Mouse (Mus musculus) right cerebral cortex, postnatal 4 days (tissue): Measurements from ENCODE around the gene Tmem132b.
A peak's percentile ranks its signal among the peaks of the same experiment; 100 is the strongest.

ENCODE experiments used
- DNase-seq: peaks from one replicate; pipeline ENCODE4 v3.0.0-alpha.2; 2022

Tmem132b gene

GRCm38 (mm10) chr5:125680889-125681288 lies 149.3 kb downstream of the Tmem132b start:
- DNase-seq, result no peak

- DNase-seq, result no peak
These were observed 151.9 kb downstream of the Tmem132b start for GRCm38 (mm10) chr5:125683491-125683890.

GRCm38 (mm10) chr5:125685681-125686331 lies 154.2 kb downstream of the Tmem132b start:
- no peak for DNase-seq

GRCm38 (mm10) chr5:125692538-125692937 lies 161.0 kb downstream of the Tmem132b start:
- DNase-seq, result no peak

GRCm38 (mm10) chr5:125699395-125699794 lies 167.8 kb downstream of the Tmem132b start:
- DNase-seq, result no peak

GRCm38 (mm10) chr5:125700234-125700633 lies 168.7 kb downstream of the Tmem132b start:
- DNase-seq, result no peak

GRCm38 (mm10) chr5:125705379-125705778 lies 173.8 kb downstream of the Tmem132b start:
- peak; percentile 46 for DNase-seq

- DNase-seq, result peak; percentile 89
These were observed 177.6 kb downstream of the Tmem132b start for GRCm38 (mm10) chr5:125709160-125709559.

GRCm38 (mm10) chr5:125726815-125727214 lies 195.2 kb downstream of the Tmem132b start:
- DNase-seq, result peak; percentile 33

GRCm38 (mm10) chr5:125727436-125727835 lies 195.9 kb downstream of the Tmem132b start:
- no peak for DNase-seq

GRCm38 (mm10) chr5:125727936-125728335 lies 196.4 kb downstream of the Tmem132b start:
- DNase-seq, result no peak

- DNase-seq, result no peak
These were observed 196.9 kb downstream of the Tmem132b start for GRCm38 (mm10) chr5:125728521-125728920.

GRCm38 (mm10) chr5:125733806-125734205 lies 202.2 kb downstream of the Tmem132b start:
- DNase-seq, result no peak

GRCm38 (mm10) chr5:125737105-125737504 lies 205.5 kb downstream of the Tmem132b start:
- no peak for DNase-seq

- DNase-seq, result no peak
These were observed 211.9 kb downstream of the Tmem132b start for GRCm38 (mm10) chr5:125743503-125743902.

GRCm38 (mm10) chr5:125745727-125746126 lies 214.2 kb downstream of the Tmem132b start:
- DNase-seq, result peak; percentile 61

- no peak for DNase-seq
These were observed 219.9 kb downstream of the Tmem132b start for GRCm38 (mm10) chr5:125751481-125751880.

- DNase-seq, result no peak
These were observed 221.0 kb downstream of the Tmem132b start for GRCm38 (mm10) chr5:125752546-125752945.

- no peak for DNase-seq
These were observed 225.5 kb downstream of the Tmem132b start for GRCm38 (mm10) chr5:125756987-125757530.

- DNase-seq, result no peak
These were observed 226.9 kb downstream of the Tmem132b start for GRCm38 (mm10) chr5:125758506-125758905.

- DNase-seq, result peak; percentile 69
These were observed 235.4 kb downstream of the Tmem132b start for GRCm38 (mm10) chr5:125766941-125767340.

GRCm38 (mm10) chr5:125767950-125768349 lies 236.4 kb downstream of the Tmem132b start:
- no peak for DNase-seq

GRCm38 (mm10) chr5:125772238-125772637 lies 240.7 kb downstream of the Tmem132b start:
- DNase-seq, result no peak

GRCm38 (mm10) chr5:125772756-125773155 lies 241.2 kb downstream of the Tmem132b start:
- no peak for DNase-seq

- no peak for DNase-seq
These were observed 248.8 kb downstream of the Tmem132b start for GRCm38 (mm10) chr5:125780332-125780731.
